Mouse (Mus musculus) heart, postnatal 4 days (tissue): ENCODE data around the gene Dph1. TPM values are rescaled to one million over a fixed set of nuclear protein-coding genes. Genes with fewer than 3 reads are reported as not detected.

Experiments used
- DNase-seq: peaks from one replicate; pipeline ENCODE4 v3.0.0; 2021
- total RNA-seq, 2 experiments: library from RNA; stranded (reverse); gene quantifications; 2 replicates each; pipeline ENCODE4 v1.2.3; 2021

Dph1 gene
- total RNA-seq, 2 experiments from 2014 or later, result 15.0 to 17.4 TPM

- DNase-seq, result peak; percentile 45
These were observed 18.6 kb downstream of the Dph1 start for GRCm38 (mm10) chr11:75172151-75173094.

- DNase-seq, result no peak
These were observed 19.7 kb downstream of the Dph1 start for GRCm38 (mm10) chr11:75171186-75171865.

DNA sequence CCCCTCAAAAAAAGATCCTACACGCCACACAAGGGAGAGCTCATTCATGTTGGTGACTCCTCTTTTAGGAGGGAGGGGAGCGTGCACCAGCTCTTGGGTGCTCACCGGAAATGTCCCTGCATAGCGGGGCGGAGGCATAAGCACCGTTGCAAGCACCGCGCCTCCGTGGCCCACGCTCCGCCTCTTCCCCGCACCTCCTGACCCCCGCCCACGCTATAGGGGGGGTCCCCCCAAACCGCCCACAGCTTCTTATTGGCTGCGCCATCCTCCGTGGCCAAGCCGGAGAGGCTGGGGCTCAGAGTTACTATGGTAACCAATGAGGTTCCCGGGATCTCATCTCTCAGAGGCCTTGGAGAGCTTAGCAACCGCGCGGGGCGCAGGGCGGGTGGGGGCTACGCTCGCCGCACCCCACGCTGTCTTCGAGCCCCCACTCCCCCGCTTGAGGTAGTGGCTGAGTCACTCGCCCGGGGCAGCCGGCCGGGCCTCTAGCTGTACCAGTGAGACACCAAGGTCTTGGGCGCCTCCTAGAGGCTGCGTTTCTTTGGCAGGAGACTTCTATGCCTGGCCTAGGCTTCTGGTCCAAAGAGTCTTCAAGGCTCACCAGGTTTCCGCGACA lies 20.8 kb downstream of the Dph1 start:
- peak; percentile 95 for DNase-seq

DNA sequence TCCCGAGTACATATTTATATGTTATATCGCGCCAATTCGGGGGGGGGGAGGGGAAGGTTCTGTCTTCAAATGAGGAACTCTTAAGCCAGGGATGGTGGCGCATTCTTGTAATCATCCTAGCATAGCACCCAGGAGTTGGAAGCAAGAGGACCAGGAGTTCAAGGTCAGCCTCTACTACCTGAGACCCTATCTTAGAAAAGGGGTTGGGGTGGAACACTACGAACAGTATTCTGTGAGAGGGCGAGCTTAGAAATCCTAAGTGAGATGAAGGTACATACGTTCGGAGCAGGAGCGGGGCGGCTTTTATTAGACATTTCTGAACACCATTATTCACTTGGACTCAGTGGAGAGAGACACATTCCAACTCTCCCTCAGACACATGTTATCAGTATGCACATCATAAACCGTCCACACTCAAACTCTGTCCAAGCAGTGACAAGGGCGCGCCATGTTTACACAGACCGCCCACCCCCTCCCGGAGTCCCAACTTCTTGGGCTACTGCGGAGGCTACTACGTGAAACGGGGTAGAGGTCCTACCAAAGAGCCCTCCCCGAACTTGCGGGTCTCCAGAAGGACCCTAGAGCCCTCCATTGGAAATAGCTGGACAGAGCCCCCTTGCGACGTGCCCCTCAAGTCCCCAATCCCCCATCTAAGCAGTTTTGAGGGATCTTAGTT lies 21.5 kb downstream of the Dph1 start, which contains the start of gene Hic1:
Gene Hic1 (minus strand): TSS at position 115 of the 676 bp plus-strand sequence.
- DNase-seq, result no peak

DNA sequence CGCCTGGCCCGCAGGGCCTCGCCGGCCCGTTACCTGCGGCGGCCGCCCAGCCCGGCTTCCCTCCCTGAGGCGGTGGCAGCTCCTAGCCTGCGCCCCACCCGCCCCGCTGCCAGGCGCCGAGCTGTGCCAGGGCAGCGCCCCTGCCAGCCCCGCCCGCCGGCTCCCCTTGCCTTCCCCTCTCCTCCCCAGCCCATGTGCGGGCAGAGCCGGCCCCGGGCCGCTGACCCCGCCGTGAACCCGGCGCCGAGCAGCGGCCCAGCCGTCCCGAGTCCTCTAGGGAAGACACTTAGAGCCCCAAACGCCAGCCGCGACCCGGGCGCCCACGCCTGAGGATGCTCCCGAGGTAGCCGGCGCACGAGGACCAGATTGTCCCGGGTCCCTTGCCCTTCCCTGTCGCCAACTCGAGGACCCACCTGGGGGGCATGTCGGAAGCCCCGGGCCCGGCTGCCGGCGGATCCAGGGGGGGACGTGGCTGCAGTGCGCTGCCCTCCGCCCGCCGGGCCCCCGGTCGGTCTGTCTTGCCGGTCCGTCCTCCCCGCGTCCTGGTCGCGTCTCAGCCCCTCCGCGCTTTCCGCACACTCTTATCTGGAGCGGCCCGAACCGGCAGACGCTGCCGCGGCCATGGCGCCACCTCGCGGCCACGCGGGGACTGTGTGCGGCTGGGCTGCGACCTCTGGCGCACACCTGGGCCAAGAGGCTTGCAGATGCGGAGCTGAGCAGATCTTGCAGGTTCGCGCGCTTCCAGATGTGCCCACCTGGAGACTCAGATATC lies 22.3 kb downstream of the Dph1 start:
- peak; percentile 94 for DNase-seq

- DNase-seq, result peak; percentile 66
These were observed 23.1 kb downstream of the Dph1 start for GRCm38 (mm10) chr11:75167643-75168589.

DNA sequence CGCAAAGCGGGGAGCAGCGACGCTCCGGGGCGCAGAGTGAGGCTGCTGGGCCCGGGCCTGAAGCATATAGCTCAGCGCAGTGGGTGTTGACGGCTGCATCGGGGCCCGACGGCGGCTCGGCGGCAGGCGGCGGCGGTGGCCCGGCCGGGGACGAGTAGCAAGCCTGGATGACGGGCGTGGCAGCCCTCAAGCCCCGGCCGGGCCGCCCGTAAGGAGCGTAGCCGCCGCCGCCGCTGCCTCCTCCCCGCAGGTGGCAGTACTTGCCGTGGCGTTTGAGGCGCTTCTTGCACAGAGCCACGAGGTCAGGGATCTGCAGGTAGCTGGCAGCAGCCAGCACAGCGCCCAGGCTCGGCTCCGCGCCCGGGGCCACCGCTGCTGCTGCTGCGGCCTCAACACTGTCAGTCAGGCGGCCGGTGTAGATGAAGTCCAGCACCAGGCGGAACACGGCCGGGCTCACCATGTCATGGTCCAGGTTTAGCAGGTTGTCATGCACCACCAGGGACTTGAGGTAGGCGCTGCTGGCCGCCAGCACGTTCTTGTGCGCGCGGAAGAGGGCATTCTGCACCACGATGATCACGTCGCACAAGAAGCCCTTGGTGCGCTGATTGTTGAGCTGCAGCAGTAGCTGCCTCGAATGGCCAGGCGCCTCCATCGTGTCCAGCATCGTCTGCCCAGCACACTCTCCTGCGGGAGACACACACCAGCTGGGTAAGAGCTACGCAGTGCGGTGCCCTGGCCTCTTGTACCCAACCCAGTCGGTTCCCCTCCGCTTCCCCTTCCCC lies 24.0 kb downstream of the Dph1 start:
- peak; percentile 59 for DNase-seq

DNA sequence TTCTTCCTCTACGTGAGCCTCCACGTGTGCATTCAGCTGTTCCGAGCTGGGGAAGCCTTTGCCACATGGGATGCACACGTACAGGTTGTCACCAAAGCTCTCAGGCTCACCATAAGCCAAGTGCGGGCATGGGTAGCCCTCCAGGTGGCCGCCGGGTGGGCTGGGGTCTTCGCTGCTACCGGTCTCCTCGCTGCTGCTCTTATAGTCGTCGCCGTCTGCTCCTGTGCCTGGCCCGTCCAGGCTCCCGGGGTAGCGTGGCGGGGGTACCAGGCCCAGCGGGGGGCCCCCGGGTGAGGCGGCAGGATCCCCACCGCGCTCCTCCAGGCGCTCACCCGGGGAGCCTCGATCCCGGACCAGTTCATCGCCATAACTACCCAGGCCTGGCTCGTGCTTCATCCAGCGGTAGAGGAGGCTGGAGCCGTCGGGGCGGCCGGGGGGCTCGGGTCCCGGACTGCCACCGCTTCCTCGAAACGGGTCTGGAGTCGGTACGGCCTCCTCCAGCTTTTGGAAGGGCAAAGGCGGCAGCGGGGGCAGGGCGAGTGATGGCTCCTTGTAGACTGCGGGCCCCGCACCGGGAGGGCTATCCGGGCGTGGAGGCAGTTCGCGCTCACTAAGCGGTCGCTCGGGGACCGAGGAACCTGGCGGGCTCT lies 24.7 kb downstream of the Dph1 start:
- peak; percentile 47 for DNase-seq

DNA sequence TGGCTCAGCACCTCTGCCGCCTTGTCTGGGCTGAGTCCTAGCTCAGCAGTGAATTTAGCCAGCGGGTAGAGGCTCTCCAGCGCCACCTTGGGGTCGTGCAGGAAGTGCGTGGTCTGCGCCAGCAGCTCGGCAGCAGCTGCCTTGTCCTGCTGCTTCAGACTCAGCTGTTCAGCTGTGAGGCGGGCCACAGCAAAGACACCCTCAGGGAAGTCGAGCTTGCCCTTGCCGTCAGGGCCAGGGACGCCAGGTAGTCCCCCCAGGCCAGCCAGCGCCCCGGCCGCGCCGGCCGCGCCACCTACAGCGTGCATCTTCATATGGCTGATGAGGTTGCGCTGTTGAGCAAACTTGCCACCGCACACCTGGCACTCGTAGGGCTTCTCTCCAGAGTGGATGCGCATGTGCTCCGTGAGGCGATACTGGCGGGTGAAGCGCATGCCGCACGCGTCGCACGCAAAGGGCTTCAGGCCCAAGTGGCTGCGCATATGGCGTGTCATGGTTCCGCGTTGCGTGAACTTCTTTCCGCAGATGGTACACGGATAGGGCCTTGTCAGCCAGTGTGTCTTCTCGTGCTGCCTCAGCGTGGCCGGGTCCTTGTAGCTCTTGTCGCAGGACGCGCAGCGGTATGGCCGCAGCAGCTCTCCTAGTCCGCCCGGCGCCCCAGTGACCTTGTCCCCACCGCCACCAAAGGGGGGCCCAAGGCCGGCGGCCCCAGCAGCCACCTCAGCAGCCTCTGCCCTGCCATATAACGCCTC lies 25.4 kb downstream of the Dph1 start:
- peak; percentile 89 for DNase-seq

GRCm38 (mm10) chr11:75164750-75165149 lies 26.3 kb downstream of the Dph1 start:
- DNase-seq, result no peak

- no peak for DNase-seq
These were observed 27.0 kb downstream of the Dph1 start for GRCm38 (mm10) chr11:75164051-75164450.

GRCm38 (mm10) chr11:75163379-75163778 lies 27.7 kb downstream of the Dph1 start:
- no peak for DNase-seq

- no peak for DNase-seq
These were observed 28.4 kb downstream of the Dph1 start for GRCm38 (mm10) chr11:75162591-75163080.

DNA sequence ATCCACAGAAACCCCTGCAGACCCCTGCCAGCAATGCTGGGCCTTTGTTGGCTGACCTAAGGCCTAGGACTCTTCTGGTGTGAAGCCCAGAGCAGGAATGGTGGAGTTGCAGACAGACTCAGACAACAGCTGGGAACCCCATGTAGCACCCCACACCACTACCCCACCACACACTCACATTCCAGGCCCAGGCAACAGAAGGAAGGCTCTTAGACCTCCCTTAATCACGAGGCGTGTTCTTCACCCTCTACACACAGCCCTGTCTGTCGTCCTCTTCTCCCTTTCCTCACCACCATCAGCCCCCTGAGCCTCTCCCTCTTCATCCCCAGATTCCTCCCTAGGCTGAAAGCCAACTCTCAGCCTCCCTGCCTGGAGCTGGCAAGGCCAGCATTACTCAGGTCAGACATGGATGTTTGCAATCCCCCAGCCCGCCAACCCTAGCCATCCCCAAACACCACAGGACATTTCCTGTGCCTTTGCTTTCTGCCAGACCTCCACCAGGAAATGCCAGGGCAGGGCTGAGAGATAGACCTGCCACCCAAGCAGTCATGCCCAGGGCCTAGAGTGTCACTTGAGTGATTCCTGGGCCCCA lies 29.5 kb downstream of the Dph1 start:
- DNase-seq, result peak; percentile 46

DNA sequence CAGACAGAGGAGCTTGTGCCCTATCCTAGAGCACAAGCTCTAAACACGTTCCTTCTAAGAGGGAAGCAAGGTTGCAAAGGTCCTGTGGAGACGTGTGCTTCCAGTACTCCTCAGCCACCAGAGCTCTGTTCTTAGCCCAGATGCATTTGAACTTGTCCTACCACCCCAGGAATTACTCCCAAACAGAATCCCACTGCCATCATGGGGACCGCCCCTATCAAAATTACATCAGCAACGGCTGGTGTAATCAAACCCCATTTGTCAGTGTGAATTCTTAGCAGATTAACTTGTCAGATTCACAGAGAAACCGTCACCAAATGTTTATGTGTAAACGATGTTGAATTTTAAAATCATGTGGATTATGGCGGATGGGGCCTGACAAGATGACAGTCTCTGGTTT lies 30.1 kb downstream of the Dph1 start:
- no peak for DNase-seq

DNA sequence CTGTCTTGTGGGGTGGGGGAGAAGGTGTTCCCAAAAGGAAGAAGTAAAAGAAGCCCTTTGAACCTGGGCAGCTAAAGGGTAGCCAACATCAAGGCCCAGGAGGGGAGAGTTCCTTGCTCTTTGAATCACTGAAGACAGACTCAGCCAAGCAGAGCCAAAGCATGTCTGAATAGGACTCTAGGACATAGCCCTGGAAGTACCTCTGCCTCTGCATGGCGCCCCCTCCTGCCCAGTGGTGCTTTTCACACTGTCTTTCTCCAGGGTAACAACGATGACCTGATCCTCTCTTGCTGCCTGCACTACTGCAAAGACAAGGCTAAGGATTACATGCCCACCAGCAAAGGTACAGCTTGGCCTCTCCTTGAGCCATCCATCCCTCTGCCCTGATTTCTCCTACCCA lies 31.5 kb downstream of the Dph1 start:
- peak; percentile 79 for DNase-seq

GRCm38 (mm10) chr11:75158432-75158831 lies 32.6 kb downstream of the Dph1 start:
- DNase-seq, result peak; percentile 50

DNA sequence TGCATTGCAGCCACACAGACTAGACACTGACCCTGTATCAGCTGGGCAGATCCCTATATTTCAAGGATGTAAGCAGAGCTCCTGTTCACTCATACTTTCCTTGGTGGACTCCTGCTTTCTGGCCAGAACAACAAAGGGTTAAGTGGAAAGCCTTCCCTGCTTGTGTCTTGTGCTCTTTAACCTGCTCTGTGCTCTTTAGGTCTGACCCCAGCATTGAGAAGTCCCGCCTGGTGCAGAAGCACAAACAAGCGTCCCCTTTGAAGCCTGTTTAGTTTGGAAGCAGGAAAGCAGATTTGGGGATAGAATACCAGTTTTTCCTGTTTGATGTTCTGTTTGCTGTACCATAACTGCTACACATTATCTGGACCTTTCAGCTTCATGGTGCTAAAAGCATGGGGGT lies 33.1 kb downstream of the Dph1 start:
- DNase-seq, result no peak
